ENCODE assay signal across 10 mouse cellular contexts in genomic region chr6:8412845-8413598, GRCm38 (mm10).
DNase-seq lines count a peak whose midpoint lies in the region; ATAC-seq lines count a peak whose summit lies in the region.
"Had no signal": no experiment of that assay in that cellular context is flagged by ENCODE, and none has a peak within 500 bp of the region (broad histone marks: within the 10 kb centered on the region; RNA-seq: fewer than 3 reads in every experiment).

No protein-coding gene starts in this region.

- DNase-seq in gastrocnemius, adult 18-20 months (ENCODE audit: low spot score): peak; percentile 31
- no peak for DNase-seq in gastrocnemius, postnatal 4 days (ENCODE audit: low spot score in 2 of 2)
- peak; percentile 87 for DNase-seq in midbrain, embryonic 11.5 days (ENCODE audit: low spot score, missing footprints)
- DNase-seq in midbrain, embryonic 10.5 days (ENCODE audit: low spot score): no peak
- peak; percentile 13 for DNase-seq in splenic B cell, adult 2 months (ENCODE audit: low read depth, low spot score)
- no peak for DNase-seq in adrenal gland, postnatal 14 days
- DNase-seq: gastrocnemius, postnatal 25 days had no signal

- no peak overlapping the region for H3K4me3 ChIP-seq in midbrain, embryonic 11.5 days (ENCODE audit: low read depth, low read length)
- no peak overlapping the region for H3K4me3 ChIP-seq in midbrain, embryonic 10.5 days
- H3K4me3 ChIP-seq in hindbrain, embryonic 15.5 days: no peak overlapping the region
- H3K4me3 ChIP-seq: liver, embryonic 12.5 days had no signal

- H3K4me1 ChIP-seq in midbrain, embryonic 11.5 days (ENCODE audit: control insufficient read depth, insufficient read depth, low read length): peaks cover 2% of the 10 kb centered on the region; the same call in 1 of the 2 replicates
- 0 out of 2 replicates have a peak, but pooled peaks cover 5% of the 10 kb centered on the region for H3K4me1 ChIP-seq in midbrain, embryonic 10.5 days
- H3K4me1 ChIP-seq in hindbrain, embryonic 15.5 days (replicated peaks): peaks cover 11% of the 10 kb centered on the region; the same call in 1 of the 2 replicates
- H3K4me1 ChIP-seq: liver, embryonic 12.5 days had no signal

- H3K27me3 ChIP-seq in midbrain, embryonic 11.5 days (ENCODE audit: control insufficient read depth, insufficient read depth, low read length): no peaks in the 10 kb centered on the region
- H3K27me3 ChIP-seq in midbrain, embryonic 10.5 days (ENCODE audit: low read depth, poor library complexity, severe bottlenecking): no peaks in the 10 kb centered on the region
- H3K27me3 ChIP-seq in hindbrain, embryonic 15.5 days: no peaks in the 10 kb centered on the region
- H3K27me3 ChIP-seq in splenic B cell, adult 2 months (ENCODE audit: control insufficient read depth, insufficient read depth, low read length, poor library complexity, severe bottlenecking): no peaks in the 10 kb centered on the region
- H3K27me3 ChIP-seq: liver, embryonic 12.5 days had no signal

- H3K27ac ChIP-seq in midbrain, embryonic 11.5 days (ENCODE audit: low read depth, low read length): no peak overlapping the region
- no peak overlapping the region for H3K27ac ChIP-seq in midbrain, embryonic 10.5 days (replicated peaks)
- no peak overlapping the region; the same call in 1 of the 2 replicates for H3K27ac ChIP-seq in hindbrain, embryonic 15.5 days (replicated peaks)
- H3K27ac ChIP-seq: liver, embryonic 12.5 days had no signal

- no peaks in the 10 kb centered on the region for H3K36me3 ChIP-seq in midbrain, embryonic 11.5 days (ENCODE audit: control insufficient read depth, insufficient read depth, low read length)
- no peaks in the 10 kb centered on the region for H3K36me3 ChIP-seq in midbrain, embryonic 10.5 days
- no peaks in the 10 kb centered on the region for H3K36me3 ChIP-seq in hindbrain, embryonic 15.5 days
- no peaks in the 10 kb centered on the region for H3K36me3 ChIP-seq in splenic B cell, adult 2 months (ENCODE audit: control insufficient read depth, insufficient read depth, low read length, poor library complexity, severe bottlenecking)
- H3K36me3 ChIP-seq: liver, embryonic 12.5 days had no signal

- 73% methylated on average over 10 of the region's 10 CpGs for WGBS in midbrain, embryonic 11.5 days
- WGBS in midbrain, embryonic 10.5 days: 85% methylated on average over 10 of the region's 10 CpGs
- WGBS in hindbrain, embryonic 15.5 days: 59% methylated on average over 10 of the region's 10 CpGs

- no peaks in the 10 kb centered on the region for H3K9me3 ChIP-seq in midbrain, embryonic 11.5 days (ENCODE audit: control insufficient read depth, low read length)
- H3K9me3 ChIP-seq in midbrain, embryonic 10.5 days (replicated peaks): no peaks in the 10 kb centered on the region
- H3K9me3 ChIP-seq in hindbrain, embryonic 15.5 days: no peaks in the 10 kb centered on the region
- H3K9me3 ChIP-seq: liver, embryonic 12.5 days had no signal

- ATAC-seq in midbrain, embryonic 11.5 days (ENCODE audit: low FRiP score): no peak
- ATAC-seq in hindbrain, embryonic 15.5 days (ENCODE audit: low FRiP score, low read depth): 0 out of 2 replicates have a peak, but pooled peaks have one; percentile 39
- no peak for ATAC-seq in activated CD4-positive, CD25-positive, alpha-beta regulatory T cell, adult 4 months
- ATAC-seq: liver, embryonic 12.5 days had no signal

- H3K4me2 ChIP-seq in midbrain, embryonic 11.5 days: no peak overlapping the region
- no peak overlapping the region for H3K4me2 ChIP-seq in hindbrain, embryonic 15.5 days
- H3K4me2 ChIP-seq: liver, embryonic 12.5 days had no signal

- no peak overlapping the region for H3K9ac ChIP-seq in midbrain, embryonic 11.5 days (ENCODE audit: low read length)
- H3K9ac ChIP-seq in hindbrain, embryonic 15.5 days: no peak overlapping the region
- H3K9ac ChIP-seq: liver, embryonic 12.5 days had no signal

Comparison
In these comparisons a context has a peak if more than half of its experiments do, and no peak if none do; other contexts are left out.
1. DNase-seq: peak in gastrocnemius, adult 18-20 months (single experiment), midbrain, embryonic 11.5 days (single experiment) and splenic B cell, adult 2 months (single experiment); none in gastrocnemius, postnatal 4 days (0 of 2), midbrain, embryonic 10.5 days (single experiment) and adrenal gland, postnatal 14 days (single experiment).